Mouse (Mus musculus): ENCODE measurements around the gene Rbm34. TPM values are rescaled to one million over a fixed set of nuclear protein-coding genes. Genes with fewer than 3 reads are reported as not detected.
A peak's percentile ranks its signal among the peaks of the same experiment; 100 is the strongest.

The Rbm34 gene
- total and polyA plus RNA-seq, 3 experiments = 24.8 to 42.7 (median 42.3) TPM

DNA sequence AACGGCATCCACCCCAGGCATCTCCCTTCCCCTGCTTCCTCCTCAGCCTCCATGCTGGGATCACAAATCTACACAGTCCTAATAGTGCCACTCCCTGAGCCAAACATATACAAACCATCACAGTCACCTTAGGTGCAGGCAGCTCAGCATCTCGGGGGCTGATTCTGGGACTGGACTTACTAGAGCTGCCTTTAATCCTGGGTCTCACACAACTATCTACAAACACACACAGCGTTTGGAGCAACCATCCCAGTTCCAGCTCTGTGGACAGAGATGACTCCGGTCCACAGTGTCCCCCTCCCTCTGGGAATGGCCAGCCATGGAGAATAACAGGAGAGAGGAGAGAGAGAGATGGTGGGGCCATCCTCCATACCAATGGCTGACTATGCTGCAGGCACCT lies 54.3 kb downstream of the Rbm34 start:
- H3K9ac ChIP-seq (ENCODE audit: insufficient read depth, low read depth) = no peak overlapping the region

DNA sequence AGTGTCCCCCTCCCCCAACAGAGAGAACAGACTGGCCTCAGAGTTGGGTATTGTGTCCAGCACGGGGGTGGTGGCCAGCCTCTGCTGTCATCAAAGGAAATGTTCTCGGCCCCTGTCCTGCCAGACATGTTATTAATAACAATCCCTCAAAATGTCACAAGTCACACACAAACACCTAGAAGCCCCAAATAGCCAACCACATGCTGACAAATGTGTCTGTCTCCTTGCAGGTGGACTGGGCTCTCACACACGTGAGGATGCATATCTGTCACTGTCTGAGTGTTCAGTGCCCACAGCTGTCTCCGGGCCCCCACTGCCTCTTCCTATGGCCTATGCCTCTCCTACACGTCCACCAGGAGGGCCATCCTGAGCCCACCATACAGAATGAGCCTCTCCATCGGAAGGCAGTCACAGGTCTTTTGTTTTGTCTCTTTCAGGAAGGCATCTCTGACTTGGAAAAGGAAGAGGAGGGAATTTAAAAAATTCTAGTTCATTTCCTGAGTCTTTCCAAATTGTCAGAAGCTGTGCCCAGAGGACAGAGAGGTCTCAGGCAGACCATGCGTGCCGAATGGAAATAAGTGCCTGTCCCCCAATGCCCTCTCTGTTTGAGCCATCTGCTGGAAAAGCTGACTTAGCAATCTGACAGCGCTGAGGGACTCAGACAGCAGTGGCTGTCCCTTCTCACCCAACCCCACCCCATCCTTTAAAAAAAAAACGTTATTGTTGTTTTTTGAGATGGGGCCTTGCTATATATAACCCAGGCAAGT lies 56.1 kb downstream of the Rbm34 start:
- no peak overlapping the region for H3K4me2 ChIP-seq (ENCODE audit: insufficient read depth, low read depth, poor library complexity, severe bottlenecking)
- dilution Hi-C loops (cut with MboI; ENCODE audit: extremely low pct_ligation_motif_present, extremely low pct_unique_long_range_greater_than_20kb, low sequenced_read_pairs) = loop anchor here (25.0 kb wide), 1 partner anchor 427 kb away; the partner anchor contains the start of gene Tarbp1
- H3K79me2 ChIP-seq (replicated peaks; ENCODE audit: control insufficient read depth, extremely low read depth, insufficient read depth, poor library complexity, severe bottlenecking) = no peaks in the 10 kb centered on the region
- H3K36me3 ChIP-seq (replicated peaks in 1 of 2; ENCODE audit: control insufficient read depth in 1 of 2, insufficient read depth in 1 of 2, low read length in 1 of 2) = peaks cover 0 to 9% of the 10 kb centered on the region in 2 experiments
- H3K27ac ChIP-seq (ENCODE audit: insufficient read depth, low read depth) = no peak overlapping the region
- H3K9ac ChIP-seq (ENCODE audit: insufficient read depth, low read depth) = no peak overlapping the region
- no peak for DNase-seq (ENCODE audit: extremely low read depth)
- H3K4me1 ChIP-seq (ENCODE audit: control insufficient read depth in 1 of 2, insufficient read depth in 2 of 2) = peaks cover 11 to 38% of the 10 kb centered on the region in 2 experiments
- H3K9me3 ChIP-seq (replicated peaks; ENCODE audit: low read length) = no peaks in the 10 kb centered on the region
- no peaks in the 10 kb centered on the region for H3K27me3 ChIP-seq (replicated peaks)
- TF ChIP-seq JUN (IDR thresholded peaks at IDR 0.05; ENCODE audit: insufficient read depth, low read depth, low read length) (no peak), CTCF (conservative IDR thresholded peaks at IDR 0.05 in 1 of 2, IDR thresholded peaks at IDR 0.05 in 1 of 2; ENCODE audit: low read depth in 2 of 2, low read length in 2 of 2) (no peak), MAFK (IDR thresholded peaks at IDR 0.05; ENCODE audit: insufficient replicate concordance, low read length) (peak; percentile 82), BHLHE40 (IDR thresholded peaks at IDR 0.05; ENCODE audit: low read depth, low read length) (peak; percentile 73), EP300 (IDR thresholded peaks at IDR 0.05; ENCODE audit: low read length) (no peak), NRF1 (IDR thresholded peaks at IDR 0.05; ENCODE audit: low read depth, low read length) (no peak), USF1 (IDR thresholded peaks at IDR 0.05; ENCODE audit: low read depth, low read length) (no peak), UBTF (IDR thresholded peaks at IDR 0.05; ENCODE audit: low read depth, low read length) (no peak), IRF4 (IDR thresholded peaks at IDR 0.05; ENCODE audit: low read depth, low read length) (peak; percentile 39; the same call in 1 of the 2 replicates), SIN3A (IDR thresholded peaks at IDR 0.05; ENCODE audit: low read length) (no peak), KAT2A (IDR thresholded peaks at IDR 0.05; ENCODE audit: insufficient replicate concordance, low read length) (no peak), ZNF384 (IDR thresholded peaks at IDR 0.05; ENCODE audit: low read depth, low read length) (peak; percentile 47; the same call in 1 of the 2 replicates), MAX (IDR thresholded peaks at IDR 0.05; ENCODE audit: low read length) (no peak)
- in situ Hi-C loops (cut with MboI; ENCODE audit: low pct_ligation_motif_present, low pct_unique_long_range_greater_than_20kb, low sequenced_read_pairs) = loop anchor here (5.0 kb wide), 2 partner anchors 32 to 62 kb away; no protein-coding TSS in a partner anchor
- H3K4me3 ChIP-seq (replicated peaks in 1 of 3; ENCODE audit: low read depth in 2 of 3, low read length in 2 of 3, poor library complexity in 1 of 3) = no peak overlapping the region

More for the DNA sequence above, 54.3 kb downstream of the Rbm34 start:
- dilution Hi-C loops (cut with MboI; ENCODE audit: extremely low pct_ligation_motif_present, extremely low pct_unique_long_range_greater_than_20kb, low sequenced_read_pairs) = loop anchor here (25.0 kb wide), 1 partner anchor 429 kb away; the partner anchor contains the start of gene Tarbp1
- no peaks in the 10 kb centered on the region for H3K79me2 ChIP-seq (replicated peaks; ENCODE audit: control insufficient read depth, extremely low read depth, insufficient read depth, poor library complexity, severe bottlenecking)
- H3K4me1 ChIP-seq (ENCODE audit: control insufficient read depth in 1 of 2, insufficient read depth in 2 of 2) = peaks cover 9 to 52% of the 10 kb centered on the region in 2 experiments; a peak in 3 of 4 replicates
- no peak overlapping the region for H3K4me3 ChIP-seq (replicated peaks in 1 of 3; ENCODE audit: low read depth in 2 of 3, low read length in 2 of 3, poor library complexity in 1 of 3)
- H3K27ac ChIP-seq (ENCODE audit: insufficient read depth, low read depth) = no peak overlapping the region
- DNase-seq (ENCODE audit: extremely low read depth) = no peak
- H3K27me3 ChIP-seq (replicated peaks) = no peaks in the 10 kb centered on the region
- in situ Hi-C loops (cut with MboI; ENCODE audit: low pct_ligation_motif_present, low pct_unique_long_range_greater_than_20kb, low sequenced_read_pairs) = loop anchor here (5.0 kb wide), 2 partner anchors 34 to 64 kb away; no protein-coding TSS in a partner anchor
- no peaks in the 10 kb centered on the region for H3K9me3 ChIP-seq (replicated peaks; ENCODE audit: low read length)
- no peak overlapping the region for H3K4me2 ChIP-seq (ENCODE audit: insufficient read depth, low read depth, poor library complexity, severe bottlenecking)
- no peak for TF ChIP-seq IRF4 (IDR thresholded peaks at IDR 0.05; ENCODE audit: low read depth, low read length)
- TF ChIP-seq SIN3A (IDR thresholded peaks at IDR 0.05; ENCODE audit: low read length) = no peak
- no peak for TF ChIP-seq HCFC1 (IDR thresholded peaks at IDR 0.05; ENCODE audit: low read depth, low read length)
- no peak for TF ChIP-seq JUND (conservative IDR thresholded peaks at IDR 0.05; ENCODE audit: low read depth, low read length)
- TF ChIP-seq USF2 (conservative IDR thresholded peaks at IDR 0.05; ENCODE audit: low read depth, low read length) = no peak
- no peak for TF ChIP-seq NELFE (IDR thresholded peaks at IDR 0.05; ENCODE audit: low read depth, low read length)
- TF ChIP-seq USF1 (IDR thresholded peaks at IDR 0.05; ENCODE audit: low read depth, low read length) = no peak
- no peak for TF ChIP-seq MEF2A (IDR thresholded peaks at IDR 0.05; ENCODE audit: borderline replicate concordance, low read depth, low read length)
- TF ChIP-seq NRF1 (IDR thresholded peaks at IDR 0.05; ENCODE audit: low read depth, low read length) = no peak
- TF ChIP-seq KAT2A (IDR thresholded peaks at IDR 0.05; ENCODE audit: insufficient replicate concordance, low read length) = no peak
- no peak for TF ChIP-seq MYC (IDR thresholded peaks at IDR 0.05; ENCODE audit: low read depth, low read length)
- H3K36me3 ChIP-seq (replicated peaks in 1 of 2; ENCODE audit: control insufficient read depth in 1 of 2, insufficient read depth in 1 of 2, low read length in 1 of 2) = peaks cover 2 to 15% of the 10 kb centered on the region in 2 experiments

Measured in CH12.LX (cell line).